Mouse (Mus musculus): ENCODE measurements around the gene Lrrc51. TPM values are rescaled to one million over a fixed set of nuclear protein-coding genes. Genes with fewer than 3 reads are reported as not detected.

Lrrc51 gene
- total RNA-seq, 2 experiments from 2014 or later, result 4.0 to 4.8 TPM

- H3K27ac ChIP-seq, result no peak overlapping the region
- TF ChIP-seq CTCF (IDR thresholded peaks at IDR 0.05), result no peak
- DNase-seq (ENCODE audit: extremely low spot score in 1 of 2, low spot score in 2 of 2), result no peak
- intact Hi-C loops (cut with DNase I), result loop anchor here (5.0 kb wide), 1 partner anchor 44 kb away; the partner anchor contains the start of gene Inppl1
- H3K4me3 ChIP-seq, result no peak overlapping the region
Measured at GRCm38 (mm10) chr7:101880855-101881254, 52.8 kb downstream of the Lrrc51 start.

GRCm38 (mm10) chr7:101875978-101876377, 57.7 kb downstream of the Lrrc51 start:
- Histone ChIP-seq H3K27ac (no peak overlapping the region), H3K4me3 (no peak overlapping the region)
- no peak for DNase-seq (ENCODE audit: extremely low spot score in 1 of 2, low spot score in 2 of 2)
- no peak for TF ChIP-seq CTCF (IDR thresholded peaks at IDR 0.05)
- intact Hi-C loops (cut with DNase I), result no loop called here

- Histone ChIP-seq H3K4me3 (no peak overlapping the region), H3K27ac (no peak overlapping the region)
- DNase-seq (ENCODE audit: extremely low spot score in 1 of 2, low spot score in 2 of 2), result no peak
- intact Hi-C loops (cut with DNase I), result no loop called here
- no peak for TF ChIP-seq CTCF (IDR thresholded peaks at IDR 0.05)
Measured at GRCm38 (mm10) chr7:101871296-101871695, 62.4 kb downstream of the Lrrc51 start.

GRCm38 (mm10) chr7:101870629-101871028, 63.1 kb downstream of the Lrrc51 start, which contains the start of gene Folr1:
Folr1 (minus strand) TSS chr7:101870788.
- no peak within 1 kb of the TSS for H3K27ac ChIP-seq
- intact Hi-C loops (cut with DNase I), result no loop called here
- no peak for TF ChIP-seq CTCF (IDR thresholded peaks at IDR 0.05)
- H3K4me3 ChIP-seq, result no peak within 1 kb of the TSS
- DNase-seq (ENCODE audit: extremely low spot score in 1 of 2, low spot score in 2 of 2), result no peak

GRCm38 (mm10) chr7:101869163-101869500, 64.6 kb downstream of the Lrrc51 start:
- Histone ChIP-seq H3K27ac (no peak overlapping the region), H3K4me3 (no peak overlapping the region)
- intact Hi-C loops (cut with DNase I), result no loop called here
- no peak for TF ChIP-seq CTCF (IDR thresholded peaks at IDR 0.05)
- no peak for DNase-seq (ENCODE audit: extremely low spot score in 1 of 2, low spot score in 2 of 2)

GRCm38 (mm10) chr7:101868241-101869162, 65.2 kb downstream of the Lrrc51 start:
- no peak for DNase-seq (ENCODE audit: extremely low spot score in 1 of 2, low spot score in 2 of 2)
- TF ChIP-seq CTCF (IDR thresholded peaks at IDR 0.05), result no peak
- Histone ChIP-seq H3K27ac (no peak overlapping the region), H3K4me3 (no peak overlapping the region)
- intact Hi-C loops (cut with DNase I), result no loop called here

- TF ChIP-seq CTCF (IDR thresholded peaks at IDR 0.05), result no peak
- no peak for DNase-seq (ENCODE audit: extremely low spot score in 1 of 2, low spot score in 2 of 2)
- intact Hi-C loops (cut with DNase I), result no loop called here
- H3K4me3 ChIP-seq, result no peak overlapping the region
- no peak overlapping the region for H3K27ac ChIP-seq
Measured at GRCm38 (mm10) chr7:101867482-101867881, 66.2 kb downstream of the Lrrc51 start.

GRCm38 (mm10) chr7:101866491-101867265, 67.0 kb downstream of the Lrrc51 start:
- intact Hi-C loops (cut with DNase I), result no loop called here
- Histone ChIP-seq H3K27ac (no peak overlapping the region), H3K4me3 (no peak overlapping the region)
- DNase-seq (ENCODE audit: extremely low spot score in 1 of 2, low spot score in 2 of 2), result no peak
- no peak for TF ChIP-seq CTCF (IDR thresholded peaks at IDR 0.05)

- intact Hi-C loops (cut with DNase I), result no loop called here
- no peak within 1 kb of the TSS for H3K27ac ChIP-seq
- no peak within 1 kb of the TSS for H3K4me3 ChIP-seq
- TF ChIP-seq CTCF (IDR thresholded peaks at IDR 0.05), result no peak
- no peak for DNase-seq (ENCODE audit: extremely low spot score in 1 of 2, low spot score in 2 of 2)
Measured at GRCm38 (mm10) chr7:101863415-101863814, 70.3 kb downstream of the Lrrc51 start, which contains the start of gene Anapc15. Anapc15 (plus strand) TSS chr7:101863715.

Small RNAs within 50 kb of the gene (microRNA-seq; reads per million reads assigned to microRNA genes)
- 0 reads per million in 2 experiments for gene Gm22655

Other genes with a start within 250 kb of the Lrrc51 start
- not detected for gene Phox2a, start 115.6 kb downstream of the Lrrc51 start, total RNA-seq (2021)
- 10 to 100 TPM; 28.1 to 34.7 TPM for gene Inppl1, start 95.7 kb downstream of the Lrrc51 start, total RNA-seq (2021)
- not detected for gene Folr2, start 76.7 kb downstream of the Lrrc51 start, total RNA-seq (2021)
- 10 to 100 TPM; 31.4 to 32.6 TPM for gene Anapc15, start 70.2 kb downstream of the Lrrc51 start, total RNA-seq (2021)
- gene Folr1, start 63.1 kb downstream of the Lrrc51 start, total RNA-seq (2021), result 1 to 10 TPM; 1.1 to 1.8 TPM
- 10 to 100 TPM; 87.9 to 90.9 TPM for gene Lamtor1, start 28.0 kb downstream of the Lrrc51 start, total RNA-seq (2021)
- not detected for gene Tomt, start 27.5 kb downstream of the Lrrc51 start, total RNA-seq (2021)
- 100 to 1,000 TPM in 1 of 2 experiments, 10 to 100 TPM in 1; 96.8 to 101 TPM for gene Numa1, start 216 bp upstream of the Lrrc51 start, total RNA-seq (2021)
- 10 to 100 TPM in 1 of 2 experiments, 1 to 10 TPM in 1; 8.5 to 10.2 TPM for gene Il18bp, start 84.8 kb upstream of the Lrrc51 start, total RNA-seq (2021)
- 10 to 100 TPM; 51.1 to 53.9 TPM for gene Rnf121, start 131.6 kb upstream of the Lrrc51 start, total RNA-seq (2021)
- 10 to 100 TPM; 25.6 to 28.2 TPM for gene Xndc1, start 131.6 kb upstream of the Lrrc51 start, total RNA-seq (2021)
- gene Xntrpc, start 131.8 kb upstream of the Lrrc51 start, total RNA-seq (2021), result 1 to 10 TPM; 2.6 to 3.0 TPM
- gene Trpc2, start 149.2 kb upstream of the Lrrc51 start, total RNA-seq (2021), result under 1 TPM in 1 of 2 experiments, not detected in 1; 0.91 TPM
- not detected for gene Art1, start 167.8 kb upstream of the Lrrc51 start, total RNA-seq (2021)
- not detected for gene Art5, start 175.6 kb upstream of the Lrrc51 start, total RNA-seq (2021)
- gene Chrna10, start 182.9 kb upstream of the Lrrc51 start, total RNA-seq (2021), result under 1 TPM; 0.14 to 0.40 TPM

All from left cerebral cortex, adult 2 months (tissue).